Mouse (Mus musculus) duodenum, adult 2 months (tissue): ENCODE results near the gene Rundc3a. TPM values are rescaled to one million over a fixed set of nuclear protein-coding genes. Genes with fewer than 3 reads are reported as not detected.

Source experiments
- polyA plus RNA-seq: library from polyadenylated mRNA; depleted of rRNA; stranded (reverse); fragments of >200 nt; gene quantifications from 2 replicates; pipeline ENCODE4 v1.2.3, GENCODE M21; 2012; ENCODE audit warnings: low replicate concordance; rRNA removed

Rundc3a gene
- polyA plus RNA-seq: 4.5 and 5.1 TPM in 2 replicates

GRCm38 (mm10) chr11:102393238-102393634 is at the start of gene Rundc3a:
Gene Rundc3a (plus strand): TSS chr11:102393403.

GRCm38 (mm10) chr11:102366103-102366502 is 27.1 kb upstream of the Rundc3a start, which contains the start of gene Slc4a1:
Gene Slc4a1 (minus strand): TSS chr11:102366203.

DNA sequence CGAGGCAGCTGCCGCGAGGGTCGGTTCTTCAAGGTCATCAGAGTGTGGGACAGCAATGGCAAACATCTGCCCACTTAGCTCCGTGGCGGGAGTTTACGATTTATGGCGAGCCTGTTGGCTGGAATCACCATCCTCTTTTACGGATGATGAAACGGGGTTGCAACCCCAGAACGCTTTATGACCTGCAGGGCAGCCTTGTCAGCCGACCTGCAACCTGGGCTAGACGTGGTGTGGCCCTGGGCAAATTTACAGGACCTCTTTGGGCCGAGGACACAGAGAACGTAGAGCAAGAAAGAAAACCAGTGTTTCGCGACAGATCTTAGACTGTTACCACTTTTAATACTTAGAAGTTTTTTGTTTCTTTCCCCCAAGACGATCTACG is 14.6 kb downstream of the Rundc3a start, which contains the start of gene Slc25a39:
Gene Slc25a39, minus strand, starts transcription at position 113 of the 382 bp plus-strand sequence.

GRCm38 (mm10) chr11:102430121-102431017 is 37.2 kb downstream of the Rundc3a start, which contains the start of gene Grn:
Gene Grn (plus strand): TSS chr11:102430315.

GRCm38 (mm10) chr11:102447497-102447896 is 54.3 kb downstream of the Rundc3a start, which contains the start of gene Fam171a2:
Gene Fam171a2 (minus strand): TSS chr11:102447682.

Other genes with a start within 250 kb of the Rundc3a start
- 52.0 and 86.9 TPM in 2 replicates for gene Nags, start 247.9 kb upstream of the Rundc3a start, polyA plus RNA-seq
- 13.8 and 14.3 TPM in 2 replicates for gene Tmem101, start 237.0 kb upstream of the Rundc3a start, polyA plus RNA-seq
- gene Lsm12, start 208.1 kb upstream of the Rundc3a start, polyA plus RNA-seq: 24.2 and 28.7 TPM in 2 replicates
- gene G6pc3, start 203.8 kb upstream of the Rundc3a start, polyA plus RNA-seq: 64.1 and 84.2 TPM in 2 replicates
- gene Hdac5, start 163.2 kb upstream of the Rundc3a start, polyA plus RNA-seq: 75.7 and 76.7 TPM in 2 replicates
- 4.6 and 4.9 TPM in 2 replicates for gene BC030867, start 144.5 kb upstream of the Rundc3a start, polyA plus RNA-seq
- 0.32 and 2.3 TPM in 2 replicates for gene Asb16, start 124.7 kb upstream of the Rundc3a start, polyA plus RNA-seq
- gene Tmub2, start 108.5 kb upstream of the Rundc3a start, polyA plus RNA-seq: 44.7 and 54.3 TPM in 2 replicates
- gene Atxn7l3, start 96.8 kb upstream of the Rundc3a start, polyA plus RNA-seq: 25.5 and 36.4 TPM in 2 replicates
- gene Ubtf, start 73.7 kb upstream of the Rundc3a start, polyA plus RNA-seq: 13.2 and 18.6 TPM in 2 replicates
- 0.06 TPM in 1 of 2 replicates, not detected in the other for gene Slc4a1, start 27.2 kb upstream of the Rundc3a start, polyA plus RNA-seq
- 578 and 741 TPM in 2 replicates for gene Slc25a39, start 14.5 kb downstream of the Rundc3a start, polyA plus RNA-seq
- gene Grn, start 36.9 kb downstream of the Rundc3a start, polyA plus RNA-seq: 118 and 121 TPM in 2 replicates
- 4.1 and 8.3 TPM in 2 replicates for gene Fam171a2, start 54.3 kb downstream of the Rundc3a start, polyA plus RNA-seq
- gene Itga2b, start 76.7 kb downstream of the Rundc3a start, polyA plus RNA-seq: 4.6 and 5.7 TPM in 2 replicates
- gene Gpatch8, start 163.0 kb downstream of the Rundc3a start, polyA plus RNA-seq: 11.1 and 15.6 TPM in 2 replicates
- gene Gm11627, start 186.1 kb downstream of the Rundc3a start, polyA plus RNA-seq: 0.74 TPM in 1 of 2 replicates, not detected in the other
- gene Fzd2, start 211.0 kb downstream of the Rundc3a start, polyA plus RNA-seq: 13.2 and 16.8 TPM in 2 replicates